Mouse (Mus musculus): ENCODE results near the gene Ufl1. TPM values are rescaled to one million over a fixed set of nuclear protein-coding genes. Genes with fewer than 3 reads are reported as not detected.

Ufl1 gene
- total RNA-seq, 2 experiments from 2014 or later = 31.1 to 34.6 TPM

Other genes with a start within 250 kb of the Ufl1 start
- gene Fhl5, start 38.9 kb downstream of the Ufl1 start, total RNA-seq (2021) = 1 to 10 TPM; 1.2 to 1.5 TPM

All from left cerebral cortex, postnatal 10 days (tissue).